Mouse (Mus musculus) gastrocnemius, postnatal 25 days (tissue): ENCODE measurements around the gene Anapc16. TPM values are rescaled to one million over a fixed set of nuclear protein-coding genes. Genes with fewer than 3 reads are reported as not detected.
A peak's percentile ranks its signal among the peaks of the same experiment; 100 is the strongest.

Experiments
- DNase-seq: peaks from one replicate; pipeline ENCODE4 v3.0.0; 2022
- long read RNA-seq, 2 experiments: library from polyadenylated mRNA; stranded (forward); transcript quantifications; one replicate each; pipeline ENCODE4 v2.0.0; 2021
- total RNA-seq, 2 experiments: library from RNA; stranded (reverse); gene quantifications; 1 replicate in 1 of 2; 2 replicates in 1 of 2; pipeline ENCODE4 v1.2.3; 2021

Gene Anapc16
- total RNA-seq: 10 to 100 TPM; 40.7 to 40.9 TPM
- long read RNA-seq, experiment 1, transcript Anapc16-204 (4 exons, 1,852 nt): major isoform, 32 of 55 reads
- long read RNA-seq, experiment 1, partial matches to known transcripts: 1 of 55 reads
- long read RNA-seq, experiment 1, other reads (novel, unspliced or antisense): 17 of 55 reads
- long read RNA-seq, experiment 2, transcript Anapc16-204 (4 exons, 1,852 nt): major isoform, 29 of 42 reads
- long read RNA-seq, experiment 2, transcript Anapc16-201 (5 exons, 1,379 nt): minor isoform, 6 of 42 reads
- long read RNA-seq, experiment 2, partial matches to known transcripts: 0 of 42 reads
- long read RNA-seq, experiment 2, other reads (novel, unspliced or antisense): 5 of 42 reads

DNA sequence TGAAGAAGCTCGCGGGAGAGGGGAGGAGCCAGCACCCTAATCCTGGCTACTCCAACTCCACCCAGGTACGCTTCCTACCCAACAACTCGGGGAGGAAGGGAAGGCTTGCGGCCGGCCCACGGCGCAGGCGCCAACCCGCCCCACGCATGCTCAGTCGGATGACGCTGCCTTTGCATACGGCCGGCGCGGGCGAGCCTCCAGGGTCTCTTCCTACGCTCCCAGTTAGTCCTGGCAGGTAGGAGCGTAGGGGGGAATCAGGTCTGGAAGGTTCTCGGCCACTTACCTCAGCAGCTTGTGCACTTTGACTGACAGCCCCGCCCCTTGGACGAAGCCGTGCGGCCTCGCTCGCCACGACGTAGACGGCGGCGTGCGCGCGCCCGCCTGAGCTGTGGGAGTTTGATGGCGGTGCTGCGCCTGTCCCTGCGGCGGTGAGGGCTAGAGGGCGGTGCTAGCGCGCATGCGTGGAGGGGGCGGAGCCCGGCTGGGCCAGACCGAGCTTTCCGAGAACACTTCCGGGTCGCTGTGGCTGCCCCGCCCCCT is at the start of gene Anapc16, which contains the start of gene Ascc1:
Gene Anapc16, minus strand, starts transcription at position 463 of the 540 bp plus-strand sequence.
Gene Ascc1, plus strand, starts transcription at position 133 of the 540 bp plus-strand sequence.
- DNase-seq: peak; percentile 98

GRCm38 (mm10) chr10:60050581-60050980 is 47.6 kb upstream of the Anapc16 start:
- DNase-seq: no peak

GRCm38 (mm10) chr10:60046696-60047095 is 43.8 kb upstream of the Anapc16 start:
- peak; percentile 20 for DNase-seq

- no peak for DNase-seq
Measured at GRCm38 (mm10) chr10:60042350-60042922, 39.5 kb upstream of the Anapc16 start.

GRCm38 (mm10) chr10:60035744-60036143 is 32.8 kb upstream of the Anapc16 start:
- DNase-seq: no peak

- peak; percentile 27 for DNase-seq
Measured at GRCm38 (mm10) chr10:60034621-60035020, 31.7 kb upstream of the Anapc16 start.

DNA sequence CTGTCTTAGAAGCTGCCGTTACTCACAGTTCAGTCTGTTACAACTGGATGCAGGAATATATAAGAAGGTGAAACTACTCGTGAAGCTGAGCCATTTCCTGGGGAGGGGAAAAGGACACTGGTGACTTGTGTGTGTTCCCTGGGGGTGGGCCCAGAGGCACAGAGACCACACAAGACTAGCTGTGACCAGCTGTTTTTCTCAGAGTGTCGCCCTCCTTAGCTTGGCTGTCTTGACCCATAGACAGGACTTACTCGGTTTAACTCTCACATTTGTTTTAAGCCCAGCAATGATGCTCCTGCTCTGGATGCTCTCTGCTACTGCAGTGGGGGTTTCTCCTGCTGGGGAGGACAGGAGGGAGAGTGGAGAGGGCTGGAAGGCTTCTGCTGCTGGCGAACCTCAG is 30.1 kb upstream of the Anapc16 start:
- DNase-seq: no peak

GRCm38 (mm10) chr10:60032622-60033021 is 29.7 kb upstream of the Anapc16 start:
- DNase-seq: no peak

GRCm38 (mm10) chr10:60031985-60032384 is 29.1 kb upstream of the Anapc16 start:
- no peak for DNase-seq

- DNase-seq: no peak
Measured at GRCm38 (mm10) chr10:60031562-60031961, 28.6 kb upstream of the Anapc16 start.

DNA sequence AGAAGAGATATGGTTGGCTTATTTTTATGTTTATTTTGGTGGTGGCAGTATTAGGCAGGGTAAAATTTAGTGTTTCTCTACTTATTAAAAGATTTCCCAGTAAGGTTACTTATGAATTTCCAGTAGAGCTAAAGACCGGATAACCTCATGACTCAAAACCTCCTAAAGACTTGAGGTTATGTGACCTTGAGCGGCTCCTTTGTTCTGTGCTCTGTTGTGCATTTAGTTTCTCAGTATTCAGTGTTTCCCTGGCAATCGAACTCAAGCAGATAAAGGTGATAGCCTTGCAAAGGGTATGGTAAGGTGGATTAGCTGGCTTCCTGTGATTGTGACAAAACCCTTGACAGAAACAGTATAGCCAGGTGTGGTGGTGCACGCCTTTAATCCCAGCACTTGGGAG is 26.5 kb upstream of the Anapc16 start:
- no peak for DNase-seq

- no peak for DNase-seq
Measured at GRCm38 (mm10) chr10:60028979-60029378, 26.0 kb upstream of the Anapc16 start.

GRCm38 (mm10) chr10:60028181-60028580 is 25.2 kb upstream of the Anapc16 start:
- DNase-seq: no peak

- DNase-seq: no peak
Measured at GRCm38 (mm10) chr10:60027619-60028084, 24.7 kb upstream of the Anapc16 start.

GRCm38 (mm10) chr10:60026759-60027395 is 23.9 kb upstream of the Anapc16 start:
- DNase-seq: no peak

- DNase-seq: no peak
Measured at GRCm38 (mm10) chr10:60023751-60024150, 20.8 kb upstream of the Anapc16 start.

- DNase-seq: no peak
Measured at GRCm38 (mm10) chr10:60019299-60019698, 16.4 kb upstream of the Anapc16 start.

DNA sequence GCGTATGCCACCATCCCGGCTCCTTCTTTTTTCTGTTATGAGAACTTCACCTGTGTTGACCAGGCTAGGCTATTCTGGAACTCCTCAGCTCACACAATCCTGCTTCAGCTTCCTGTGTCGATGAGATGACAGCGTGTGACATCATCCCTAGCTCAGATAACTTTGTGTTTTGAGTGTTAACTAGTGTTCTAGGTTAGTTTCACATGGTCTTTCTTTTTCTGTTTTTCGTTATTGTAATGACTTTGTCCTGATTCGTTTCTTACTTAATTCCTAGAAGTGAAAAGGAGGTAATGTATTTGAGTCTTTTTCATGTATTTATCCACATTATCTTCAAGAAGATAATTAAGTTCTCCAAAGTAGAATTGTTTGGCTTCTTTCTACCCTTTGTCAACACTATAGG is 13.3 kb upstream of the Anapc16 start:
- no peak for DNase-seq

DNA sequence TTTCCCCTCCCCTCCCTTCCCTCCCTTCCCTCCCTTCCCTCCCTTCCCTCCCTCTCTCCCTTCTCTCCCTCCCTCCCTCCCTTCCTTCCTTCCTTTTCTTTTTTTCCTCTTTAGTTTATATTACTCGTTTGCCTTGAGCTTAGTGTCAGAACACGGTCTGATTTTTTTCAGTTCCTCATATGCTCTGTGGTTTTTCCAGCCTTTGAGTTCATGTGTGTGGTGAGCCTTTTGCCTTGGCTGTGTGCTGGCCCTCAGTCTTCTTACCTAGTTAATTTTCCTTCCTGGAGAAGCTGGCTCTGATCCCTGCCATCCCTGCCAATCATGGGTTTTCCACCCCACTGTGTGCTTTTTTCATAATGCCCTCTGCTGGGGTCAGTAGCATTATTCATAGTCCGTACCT is 6.2 kb upstream of the Anapc16 start:
- no peak for DNase-seq

DNA sequence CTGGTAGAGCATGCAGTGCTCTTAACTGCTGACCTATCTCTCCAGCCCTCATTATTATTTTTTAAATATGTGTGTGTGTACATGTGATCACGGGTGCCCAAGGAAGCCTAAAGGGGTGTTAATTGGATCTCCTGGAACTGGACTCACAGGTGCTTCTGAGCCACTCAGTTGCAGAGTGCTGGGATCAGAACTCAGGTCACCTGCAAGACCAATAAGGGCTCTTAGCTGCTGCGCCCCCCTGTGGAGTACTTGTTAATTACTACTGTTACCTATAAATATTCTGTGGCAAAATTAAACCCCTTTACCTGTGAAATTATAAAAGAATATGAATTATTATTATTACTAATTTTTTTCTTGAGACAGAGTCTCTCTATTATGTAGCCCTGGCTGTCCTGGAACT is 2.3 kb upstream of the Anapc16 start:
- DNase-seq: no peak

DNA sequence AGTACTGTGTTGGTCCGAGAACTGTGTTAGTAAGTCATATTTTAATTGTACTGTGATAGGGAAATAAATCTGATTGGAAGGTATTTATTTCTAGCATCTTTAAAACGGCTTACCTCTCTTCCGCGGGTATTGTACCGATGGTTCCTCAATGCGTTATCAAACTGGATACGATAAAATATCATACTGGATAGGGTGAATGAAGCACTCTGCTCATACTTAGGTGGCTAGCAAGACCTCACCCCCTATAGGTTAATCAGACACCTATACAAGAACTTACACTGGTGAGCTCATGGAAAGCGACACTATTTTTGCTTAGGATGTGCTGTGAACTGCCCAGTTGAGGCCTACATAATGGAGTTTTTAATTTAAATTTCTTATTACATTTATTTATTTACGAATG is 912 bp upstream of the Anapc16 start:
- no peak for DNase-seq

DNA sequence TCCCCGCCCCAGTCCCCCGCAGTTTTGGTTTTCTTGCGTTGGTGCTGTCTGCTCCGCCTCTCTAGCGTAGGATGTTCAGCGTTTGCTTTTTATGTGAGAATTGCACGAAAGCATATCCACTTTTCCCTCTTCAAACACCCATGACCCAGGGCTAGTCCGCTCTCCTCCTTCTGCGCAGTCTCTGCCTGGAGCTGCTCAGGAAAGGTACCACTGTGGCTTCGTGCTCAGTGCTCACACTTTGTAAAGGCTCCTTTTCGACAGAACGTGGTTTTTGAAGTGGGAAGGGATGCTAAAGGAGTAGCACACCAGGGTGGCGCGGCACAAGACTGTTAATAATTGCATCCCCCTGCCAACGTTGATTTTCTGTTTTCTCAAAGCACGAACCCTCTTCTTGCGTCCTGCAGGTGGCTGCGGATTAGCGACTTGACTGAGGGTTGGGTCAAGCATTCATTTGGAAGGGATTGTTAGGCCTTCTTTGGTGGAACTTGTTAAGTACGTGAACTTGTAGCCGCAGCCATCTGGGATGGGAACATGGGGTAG is 348 bp upstream of the Anapc16 start:
- no peak for DNase-seq

- no peak for DNase-seq
Measured at GRCm38 (mm10) chr10:60002203-60002602, 732 bp downstream of the Anapc16 start.
